Mouse (Mus musculus) limb, embryonic 12.5 days (tissue): ENCODE results near the gene Thnsl2. TPM values are rescaled to one million over a fixed set of nuclear protein-coding genes. Genes with fewer than 3 reads are reported as not detected.
A peak's percentile ranks its signal among the peaks of the same experiment; 100 is the strongest.

Source experiments
- ATAC-seq: fragments of 200-750 bp; cut with Nextera tagmentation; 2 replicates; pipeline ENCODE4 v1.8.0; 2017; ENCODE audit warnings: low read depth, moderate TSS enrichment; ENCODE audit not compliant: insufficient number of reproducible peaks, insufficient read depth, low FRiP score, low TSS enrichment
- H3K27ac ChIP-seq: fragments of 300-500 bp; sonication (generic); 2 replicates; pipeline ENCODE4 v1.5.1; 2016; ENCODE audit warnings: mild to moderate bottlenecking, moderate library complexity
- H3K27me3 ChIP-seq: fragments of 300-500 bp; sonication (generic); 2 replicates; pipeline ENCODE4 v1.6.1; 2016; ENCODE audit warnings: mild to moderate bottlenecking, moderate library complexity
- H3K36me3 ChIP-seq: fragments of 300-500 bp; sonication (generic); 2 replicates; pipeline ENCODE4 v1.6.1; 2016; ENCODE audit warnings: mild to moderate bottlenecking, moderate library complexity
- H3K4me1 ChIP-seq: fragments of 300-500 bp; sonication (generic); replicated peaks from 2 replicates; pipeline ENCODE4 v1.6.1; 2016
- H3K4me2 ChIP-seq: fragments of 300-500 bp; sonication (generic); 2 replicates; pipeline ENCODE4 v1.6.1; 2016; ENCODE audit warnings: mild to moderate bottlenecking, moderate library complexity
- H3K4me3 ChIP-seq: fragments of 300-500 bp; sonication (generic); replicated peaks from 2 replicates; pipeline ENCODE4 v1.5.1; 2016; ENCODE audit warnings: mild to moderate bottlenecking
- H3K9ac ChIP-seq: fragments of 300-500 bp; sonication (generic); replicated peaks from 2 replicates; pipeline ENCODE4 v1.6.1; 2016; ENCODE audit warnings: mild to moderate bottlenecking, moderate library complexity
- H3K9me3 ChIP-seq: fragments of 300-500 bp; sonication (generic); 2 replicates; pipeline ENCODE4 v1.6.1; 2016; ENCODE audit warnings: mild to moderate bottlenecking, moderate library complexity
- WGBS: fragments of 180-500 bp; shearing (Covaris S2); methylation state at CpG from one replicate; pipeline ENCODE4 v1.1.7; 2016; 5-methylcytosine and 5-hydroxymethylcytosine counted together
- polyA plus RNA-seq: library from polyadenylated mRNA; unstranded; fragments of >200 nt; fragmentation: Nextera tagmentation; extraction: Ambion mirVana; gene quantifications from 2 replicates; pipeline ENCODE4 v1.2.1, GENCODE M21; 2016

The Thnsl2 gene
- 5.6 and 6.0 TPM in 2 replicates for polyA plus RNA-seq

DNA sequence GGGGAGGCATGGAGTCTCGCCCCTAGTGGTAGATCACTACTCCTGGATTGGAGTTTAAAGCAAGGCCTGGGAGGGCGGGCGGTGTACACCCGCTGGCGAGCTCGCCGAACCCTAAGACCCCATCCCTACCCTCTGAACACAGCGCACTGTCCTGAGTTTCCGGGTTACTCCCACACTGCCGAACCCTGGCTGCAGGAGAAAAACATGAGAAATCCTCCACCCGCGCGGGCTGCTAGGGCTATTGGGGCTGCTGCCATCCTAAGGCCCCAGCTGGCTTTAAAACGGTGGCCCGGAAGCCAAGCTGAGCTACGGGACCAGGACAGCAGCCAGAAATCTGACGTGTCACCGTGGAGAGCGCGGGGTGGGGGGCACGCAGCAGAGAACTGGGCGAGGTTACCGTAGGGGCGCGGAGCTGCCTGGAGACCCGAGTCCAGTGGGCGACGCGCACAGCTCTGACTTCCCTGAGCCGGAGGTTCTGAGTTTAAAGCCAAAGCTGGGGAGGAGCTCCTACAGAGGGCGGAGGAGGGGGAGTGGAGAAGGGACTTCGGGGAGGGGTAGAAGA, at the start of gene Thnsl2:
Gene Thnsl2 (minus strand): TSS at position 546 of the 562 bp plus-strand sequence.
- H3K27me3 ChIP-seq: no peaks in the 10 kb centered on the region
- H3K4me3 ChIP-seq: peak within 1 kb of the TSS; percentile 62
- H3K9me3 ChIP-seq: no peaks in the 10 kb centered on the region
- peak within 1 kb of the TSS; percentile 81 for H3K4me2 ChIP-seq
- H3K27ac ChIP-seq: peak within 1 kb of the TSS; percentile 72
- H3K4me1 ChIP-seq: no peaks in the 10 kb centered on the region
- WGBS: 1% methylated on average over 32 of the region's 32 CpGs
- peak within 1 kb of the TSS; percentile 72 for H3K9ac ChIP-seq
- peak; percentile 84 for ATAC-seq
- H3K36me3 ChIP-seq: no peaks in the 10 kb centered on the region

DNA sequence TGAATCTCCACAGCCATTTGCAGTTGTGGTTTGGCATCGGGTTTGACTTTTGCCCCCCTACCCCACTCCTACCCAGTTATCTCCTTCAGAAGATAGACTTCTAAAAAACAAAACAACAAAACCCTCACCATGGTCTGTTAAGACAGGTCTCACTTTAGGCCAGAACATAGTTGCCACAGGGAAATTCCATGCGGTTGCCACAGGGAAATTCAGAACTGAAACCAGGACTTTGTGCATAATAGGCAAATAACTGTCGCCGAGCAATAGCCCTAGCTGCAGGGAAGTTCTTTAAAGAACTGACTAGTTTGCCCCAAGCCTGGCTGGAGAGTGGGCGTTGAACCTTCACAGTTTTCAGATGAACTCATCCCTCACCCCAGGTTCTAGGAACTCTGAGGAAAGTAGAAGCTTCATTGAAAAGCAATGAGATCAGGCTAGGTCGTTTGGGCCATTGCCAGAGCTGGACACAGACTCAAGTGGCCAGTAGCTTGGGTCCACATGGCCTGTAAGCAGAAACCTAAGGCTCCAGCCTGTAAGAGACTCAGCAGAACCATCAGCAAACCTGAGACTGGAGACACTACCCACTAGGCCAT, 49.0 kb upstream of the Thnsl2 start:
- no peaks in the 10 kb centered on the region for H3K9me3 ChIP-seq
- H3K27me3 ChIP-seq: no peaks in the 10 kb centered on the region
- ATAC-seq: no peak
- H3K9ac ChIP-seq: no peak overlapping the region
- 80% methylated on average over 6 of the region's 6 CpGs for WGBS
- no peak overlapping the region for H3K4me2 ChIP-seq
- no peaks in the 10 kb centered on the region for H3K36me3 ChIP-seq
- H3K27ac ChIP-seq: no peak overlapping the region
- H3K4me1 ChIP-seq: no peaks in the 10 kb centered on the region
- no peak overlapping the region for H3K4me3 ChIP-seq

- H3K9me3 ChIP-seq: no peaks in the 10 kb centered on the region
- H3K4me1 ChIP-seq: no peaks in the 10 kb centered on the region
- no peak overlapping the region for H3K9ac ChIP-seq
- no peaks in the 10 kb centered on the region for H3K27me3 ChIP-seq
- no peak overlapping the region for H3K4me2 ChIP-seq
- H3K36me3 ChIP-seq: no peaks in the 10 kb centered on the region
- H3K4me3 ChIP-seq: no peak overlapping the region
- WGBS: 71% methylated on average over 2 of the region's 2 CpGs
- H3K27ac ChIP-seq: no peak overlapping the region
- ATAC-seq: no peak
Measured at GRCm38 (mm10) chr6:71190501-71190900, 46.3 kb upstream of the Thnsl2 start.

DNA sequence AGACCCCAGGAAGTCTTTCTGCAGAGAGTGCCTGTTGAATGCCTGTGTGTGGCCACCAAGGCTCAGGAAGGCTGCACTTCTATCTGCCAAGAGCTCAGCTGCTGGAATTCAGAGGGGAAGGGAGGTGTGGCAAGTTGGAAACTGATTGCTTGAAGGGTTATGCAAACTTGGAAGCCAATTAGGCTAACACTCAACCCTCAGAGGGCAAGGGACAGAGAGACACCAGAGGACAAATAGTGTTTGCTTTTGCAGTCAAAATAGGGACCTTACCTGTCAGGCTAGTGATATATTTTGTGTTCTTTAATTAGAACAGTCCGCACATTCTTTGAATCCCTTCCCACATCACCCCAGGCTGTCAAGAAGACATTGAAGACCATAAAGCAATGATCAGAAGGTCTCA, 45.3 kb upstream of the Thnsl2 start:
- 14% methylated on average over 1 of the region's 1 CpGs for WGBS
- Histone ChIP-seq H3K27ac (no peak overlapping the region), H3K9ac (no peak overlapping the region)

GRCm38 (mm10) chr6:71184941-71185604, 40.8 kb upstream of the Thnsl2 start:
- Histone ChIP-seq H3K9me3 (no peaks in the 10 kb centered on the region), H3K27ac (no peak overlapping the region), H3K27me3 (no peaks in the 10 kb centered on the region), H3K36me3 (no peaks in the 10 kb centered on the region), H3K4me2 (no peak overlapping the region), H3K4me1 (no peaks in the 10 kb centered on the region), H3K9ac (no peak overlapping the region), H3K4me3 (no peak overlapping the region)
- ATAC-seq: no peak
- WGBS: 81% methylated on average over 7 of the region's 7 CpGs

More for the DNA sequence above, 45.3 kb upstream of the Thnsl2 start:
- H3K36me3 ChIP-seq: no peaks in the 10 kb centered on the region
- no peaks in the 10 kb centered on the region for H3K4me1 ChIP-seq
- H3K4me2 ChIP-seq: no peak overlapping the region
- H3K9me3 ChIP-seq: no peaks in the 10 kb centered on the region
- no peak for ATAC-seq
- H3K27me3 ChIP-seq: no peaks in the 10 kb centered on the region
- H3K4me3 ChIP-seq: no peak overlapping the region

DNA sequence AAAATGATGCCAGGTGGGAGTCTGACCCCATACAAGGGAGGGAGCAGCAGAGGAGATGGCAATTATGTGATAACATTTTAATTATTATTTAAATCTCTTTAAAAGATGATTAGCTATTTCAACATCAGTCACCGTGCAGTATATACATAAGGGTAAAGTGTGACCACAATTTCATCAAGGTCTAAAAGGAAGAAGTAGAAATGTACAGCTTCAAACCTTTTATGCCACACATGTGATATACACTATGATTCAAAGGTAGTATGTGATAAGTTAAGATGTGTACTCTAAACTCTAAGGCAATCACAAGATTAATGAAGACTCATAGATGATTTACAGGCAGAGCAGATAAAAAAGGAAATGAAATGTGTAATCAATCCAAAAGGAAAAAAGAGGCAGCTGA, 36.4 kb upstream of the Thnsl2 start:
- Histone ChIP-seq H3K4me2 (no peak overlapping the region), H3K27ac (no peak overlapping the region), H3K36me3 (no peaks in the 10 kb centered on the region), H3K9me3 (no peaks in the 10 kb centered on the region), H3K4me3 (no peak overlapping the region), H3K27me3 (no peaks in the 10 kb centered on the region), H3K4me1 (no peaks in the 10 kb centered on the region), H3K9ac (no peak overlapping the region)
- WGBS: 90% methylated on average over 1 of the region's 1 CpGs
- ATAC-seq: no peak

GRCm38 (mm10) chr6:71172812-71173580, 28.8 kb upstream of the Thnsl2 start:
- Histone ChIP-seq H3K27ac (no peak overlapping the region), H3K9me3 (no peaks in the 10 kb centered on the region), H3K36me3 (no peaks in the 10 kb centered on the region), H3K4me2 (no peak overlapping the region), H3K4me1 (no peaks in the 10 kb centered on the region), H3K4me3 (no peak overlapping the region), H3K9ac (no peak overlapping the region), H3K27me3 (no peaks in the 10 kb centered on the region)
- 85% methylated on average over 10 of the region's 10 CpGs for WGBS
- ATAC-seq: no peak

- H3K4me2 ChIP-seq: no peak overlapping the region
- peaks cover 5% of the 10 kb centered on the region; the same call in 1 of the 2 replicates for H3K4me1 ChIP-seq
- ATAC-seq: no peak
- 53% methylated on average over 6 of the region's 6 CpGs for WGBS
- no peak overlapping the region for H3K9ac ChIP-seq
- no peaks in the 10 kb centered on the region for H3K36me3 ChIP-seq
- no peak overlapping the region for H3K27ac ChIP-seq
- no peak overlapping the region for H3K4me3 ChIP-seq
- no peaks in the 10 kb centered on the region for H3K9me3 ChIP-seq
- H3K27me3 ChIP-seq: no peaks in the 10 kb centered on the region
Measured at GRCm38 (mm10) chr6:71166551-71167169, 22.4 kb upstream of the Thnsl2 start.

DNA sequence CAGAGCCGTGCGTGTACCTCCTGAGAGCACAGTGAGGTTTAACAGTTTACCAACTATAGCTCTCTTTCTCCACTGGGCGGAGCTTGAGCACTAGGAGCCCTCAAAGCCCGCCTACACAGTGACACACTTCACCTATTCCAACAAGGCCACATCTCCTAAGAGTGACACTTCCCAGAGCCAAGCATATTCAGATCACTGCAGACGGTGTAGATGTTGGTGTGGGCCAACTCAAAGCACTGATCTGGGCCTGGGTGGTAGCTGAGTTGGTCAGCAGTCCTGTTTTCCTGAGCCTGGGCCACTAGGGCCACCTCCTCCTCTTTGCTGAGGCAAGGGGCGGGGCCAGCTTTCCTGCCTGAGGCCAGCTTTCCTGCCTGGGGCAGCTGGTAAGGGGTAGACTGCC, 20.2 kb upstream of the Thnsl2 start:
- Histone ChIP-seq H3K4me1 (peaks cover 5% of the 10 kb centered on the region; the same call in 1 of the 2 replicates), H3K9ac (no peak overlapping the region), H3K4me3 (no peak overlapping the region), H3K27me3 (no peaks in the 10 kb centered on the region), H3K36me3 (no peaks in the 10 kb centered on the region), H3K4me2 (no peak overlapping the region), H3K27ac (no peak overlapping the region), H3K9me3 (no peaks in the 10 kb centered on the region)
- WGBS: 33% methylated on average over 6 of the region's 6 CpGs
- peak; percentile 52 for ATAC-seq

DNA sequence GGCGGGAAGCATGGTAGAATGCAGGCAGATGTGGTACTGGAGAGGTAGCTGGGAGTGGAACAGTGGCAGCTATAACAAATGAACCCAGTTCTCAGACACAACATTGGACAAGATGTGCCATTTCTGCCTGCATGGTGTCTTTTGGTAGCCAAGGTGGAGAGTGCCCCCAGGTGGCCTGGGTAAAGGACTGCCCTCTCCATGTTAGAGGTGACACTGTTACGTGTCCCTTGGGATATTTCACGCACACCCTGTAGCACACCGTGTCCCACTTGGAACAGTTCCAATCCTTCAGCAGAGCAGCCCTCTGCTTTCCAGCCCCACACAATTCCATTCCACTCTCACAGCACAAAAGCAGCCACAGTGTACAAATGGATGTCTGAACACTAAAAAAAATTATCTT, 18.0 kb upstream of the Thnsl2 start:
- H3K9ac ChIP-seq: no peak overlapping the region
- H3K4me2 ChIP-seq: no peak overlapping the region
- no peak overlapping the region for H3K27ac ChIP-seq
- H3K4me1 ChIP-seq: peaks cover 5% of the 10 kb centered on the region; the same call in 1 of the 2 replicates
- WGBS: 67% methylated on average over 4 of the region's 4 CpGs
- H3K4me3 ChIP-seq: no peak overlapping the region
- ATAC-seq: no peak
- no peaks in the 10 kb centered on the region for H3K9me3 ChIP-seq
- H3K27me3 ChIP-seq: no peaks in the 10 kb centered on the region
- no peaks in the 10 kb centered on the region for H3K36me3 ChIP-seq

GRCm38 (mm10) chr6:71161290-71161689, 17.1 kb upstream of the Thnsl2 start:
- Histone ChIP-seq H3K27ac (no peak overlapping the region), H3K9me3 (no peaks in the 10 kb centered on the region), H3K27me3 (no peaks in the 10 kb centered on the region), H3K4me3 (no peak overlapping the region), H3K4me1 (peaks cover 5% of the 10 kb centered on the region; the same call in 1 of the 2 replicates), H3K9ac (no peak overlapping the region), H3K4me2 (no peak overlapping the region), H3K36me3 (no peaks in the 10 kb centered on the region)
- 70% methylated on average over 7 of the region's 7 CpGs for WGBS
- ATAC-seq: no peak
